Mouse (Mus musculus): Measurements from ENCODE around the gene Gm10061. TPM values are rescaled to one million over a fixed set of nuclear protein-coding genes. Genes with fewer than 3 reads are reported as not detected.
"Not testable (repeated sequence)": the region's sequence is repeated elsewhere in the genome, so short reads cannot be mapped to it uniquely, and the experiment has no call there.

The Gm10061 gene
- not detected in 2 replicates for polyA plus RNA-seq (2014; fragmentation: Nextera tagmentation; extraction: Ambion mirVana)

DNA sequence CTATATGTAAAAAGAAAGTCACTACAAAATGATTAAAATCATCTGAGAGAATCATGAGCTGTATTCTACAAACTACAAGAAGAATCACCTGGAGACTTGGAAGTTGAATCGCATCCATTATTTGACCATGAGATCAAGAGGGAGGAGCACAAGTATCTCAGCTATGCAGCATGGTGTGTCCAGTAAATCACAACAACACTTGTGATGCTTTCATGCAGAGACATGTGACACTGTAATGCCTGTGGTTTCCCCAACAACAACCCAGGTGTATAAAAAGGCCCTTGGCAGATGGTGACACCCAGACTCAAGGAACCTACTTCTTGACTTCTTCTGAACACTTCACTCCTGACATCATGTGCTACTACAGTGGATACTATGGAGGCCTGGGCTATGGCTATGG is at the start of gene Gm10061:
Gene Gm10061 (plus strand): TSS at position 301 of the 400 bp plus-strand sequence.
- Histone ChIP-seq H3K4me3 (ENCODE audit: low read depth, low read length) (no peak within 1 kb of the TSS), H3K9ac (no peak within 1 kb of the TSS), H3K4me2 (no peak within 1 kb of the TSS), H3K9me3 (ENCODE audit: low read depth, low read length) (no peaks in the 10 kb centered on the region), H3K4me1 (ENCODE audit: insufficient read depth) (no peaks in the 10 kb centered on the region), H3K27me3 (ENCODE audit: insufficient read depth, low read length) (no peaks in the 10 kb centered on the region), H3K36me3 (ENCODE audit: insufficient read depth) (no peaks in the 10 kb centered on the region), H3K27ac (ENCODE audit: low read depth) (no peak within 1 kb of the TSS)
- TF ChIP-seq CTCF (IDR thresholded peaks at IDR 0.05; ENCODE audit: low read depth) = no peak
- no peak for ATAC-seq (ENCODE audit: insufficient read depth)
- DNase-seq = no peak
- WGBS = 90% methylated on average over 1 of the region's 1 CpGs

- no peak for ATAC-seq (ENCODE audit: insufficient read depth)
- DNase-seq = no peak
Observed at GRCm38 (mm10) chr16:89140551-89140950, 10.3 kb upstream of the Gm10061 start, which contains the start of gene Gm6358. TSS of gene Gm6358 (plus strand) at chr16:89140851.

DNA sequence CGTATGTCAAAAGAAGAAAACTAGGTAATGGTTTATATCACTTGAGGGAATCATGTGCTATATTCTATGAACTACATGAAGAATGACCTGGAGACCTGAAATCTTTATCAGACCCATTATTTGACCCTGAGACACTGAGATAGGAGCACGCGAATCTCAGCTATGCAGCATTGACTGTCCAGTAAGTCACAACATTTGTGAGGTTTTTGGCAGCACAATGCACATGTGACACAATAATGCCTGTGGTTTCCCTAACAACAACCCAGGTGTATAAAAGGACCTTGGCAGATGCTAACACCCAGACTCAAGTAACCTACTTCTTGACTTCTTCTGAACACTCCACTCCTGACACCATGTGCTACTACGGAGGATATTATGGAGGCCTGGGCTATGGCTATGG is 6.8 kb downstream of the Gm10061 start, which contains the start of gene Gm9789:
Gene Gm9789 (plus strand): TSS at position 301 of the 400 bp plus-strand sequence.
- no peak within 1 kb of the TSS for H3K4me2 ChIP-seq
- WGBS = 83% methylated on average over 4 of the region's 4 CpGs
- no peak within 1 kb of the TSS for H3K27ac ChIP-seq (ENCODE audit: low read depth)
- no peaks in the 10 kb centered on the region for H3K27me3 ChIP-seq (ENCODE audit: insufficient read depth, low read length)
- ATAC-seq (ENCODE audit: insufficient read depth) = no peak
- H3K9ac ChIP-seq = no peak within 1 kb of the TSS
- H3K36me3 ChIP-seq (ENCODE audit: insufficient read depth) = no peaks in the 10 kb centered on the region
- no peaks in the 10 kb centered on the region for H3K4me1 ChIP-seq (ENCODE audit: insufficient read depth)
- no peak within 1 kb of the TSS for H3K4me3 ChIP-seq (ENCODE audit: low read depth, low read length)
- no peak for TF ChIP-seq CTCF (IDR thresholded peaks at IDR 0.05; ENCODE audit: low read depth)
- no peaks in the 10 kb centered on the region for H3K9me3 ChIP-seq (ENCODE audit: low read depth, low read length)
- no peak for DNase-seq

More at GRCm38 (mm10) chr16:89140551-89140950, 10.3 kb upstream of the Gm10061 start, which contains the start of gene Gm6358:
- no peak for TF ChIP-seq CTCF (IDR thresholded peaks at IDR 0.05; ENCODE audit: low read depth)
- H3K4me2 ChIP-seq = no peak within 1 kb of the TSS
- no peak within 1 kb of the TSS for H3K9ac ChIP-seq
- H3K27ac ChIP-seq (ENCODE audit: low read depth) = no peak within 1 kb of the TSS
- H3K4me1 ChIP-seq (ENCODE audit: insufficient read depth) = no peaks in the 10 kb centered on the region
- WGBS = 92% methylated on average over 1 of the region's 1 CpGs
- H3K36me3 ChIP-seq (ENCODE audit: insufficient read depth) = no peaks in the 10 kb centered on the region
- H3K27me3 ChIP-seq (ENCODE audit: insufficient read depth, low read length) = no peaks in the 10 kb centered on the region
- no peak within 1 kb of the TSS for H3K4me3 ChIP-seq (ENCODE audit: low read depth, low read length)
- H3K9me3 ChIP-seq (ENCODE audit: low read depth, low read length) = no peaks in the 10 kb centered on the region

DNA sequence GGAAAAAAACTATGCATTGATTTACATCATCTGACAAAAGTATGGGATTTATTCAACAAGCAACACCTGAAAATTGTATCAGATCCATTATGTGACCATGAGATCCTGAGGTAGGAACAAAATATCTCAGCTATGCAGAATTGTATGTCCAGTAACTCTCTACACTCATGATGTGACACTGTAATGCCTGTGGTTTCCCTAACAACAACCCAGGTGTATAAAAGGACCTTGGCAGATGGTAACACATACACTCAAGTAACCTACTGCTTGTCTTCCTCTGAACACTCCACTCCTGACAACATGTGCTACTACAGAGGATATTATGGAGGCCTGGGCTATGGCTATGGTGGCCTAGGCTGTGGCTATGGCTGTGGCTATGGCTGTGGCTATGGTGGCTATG is 18.3 kb downstream of the Gm10061 start, which contains the start of gene Gm7735:
Gene Gm7735 (plus strand): TSS at position 301 of the 400 bp plus-strand sequence.
- not testable (repeated sequence) for DNase-seq; H3K9ac ChIP-seq; H3K4me3 ChIP-seq (ENCODE audit: low read depth, low read length); ATAC-seq (ENCODE audit: insufficient read depth); H3K4me2 ChIP-seq; H3K27ac ChIP-seq (ENCODE audit: low read depth); H3K9me3 ChIP-seq (ENCODE audit: low read depth, low read length); H3K4me1 ChIP-seq (ENCODE audit: insufficient read depth); H3K27me3 ChIP-seq (ENCODE audit: insufficient read depth, low read length); H3K36me3 ChIP-seq (ENCODE audit: insufficient read depth)

GRCm38 (mm10) chr16:89174435-89174834 is 23.5 kb downstream of the Gm10061 start, which contains the start of gene 1110057P08Rik:
TSS of gene 1110057P08Rik (plus strand) at chr16:89174735.
- H3K4me3 ChIP-seq (ENCODE audit: low read depth, low read length) = no peak within 1 kb of the TSS
- H3K9me3 ChIP-seq (ENCODE audit: low read depth, low read length) = no peaks in the 10 kb centered on the region
- WGBS = 71% methylated on average over 2 of the region's 2 CpGs
- H3K9ac ChIP-seq = no peak within 1 kb of the TSS
- no peak for DNase-seq
- H3K36me3 ChIP-seq (ENCODE audit: insufficient read depth) = no peaks in the 10 kb centered on the region
- ATAC-seq (ENCODE audit: insufficient read depth) = no peak
- no peak within 1 kb of the TSS for H3K27ac ChIP-seq (ENCODE audit: low read depth)
- TF ChIP-seq CTCF (IDR thresholded peaks at IDR 0.05; ENCODE audit: low read depth) = no peak
- no peak within 1 kb of the TSS for H3K4me2 ChIP-seq
- no peaks in the 10 kb centered on the region for H3K27me3 ChIP-seq (ENCODE audit: insufficient read depth, low read length)
- H3K4me1 ChIP-seq (ENCODE audit: insufficient read depth) = no peaks in the 10 kb centered on the region

GRCm38 (mm10) chr16:89188621-89189020 is 37.7 kb downstream of the Gm10061 start:
- Histone ChIP-seq H3K27me3 (ENCODE audit: insufficient read depth, low read length) (no peaks in the 10 kb centered on the region), H3K4me1 (ENCODE audit: insufficient read depth) (no peaks in the 10 kb centered on the region), H3K36me3 (ENCODE audit: insufficient read depth) (no peaks in the 10 kb centered on the region), H3K4me3 (ENCODE audit: low read depth, low read length) (no peak overlapping the region), H3K9ac (no peak overlapping the region), H3K27ac (ENCODE audit: low read depth) (no peak overlapping the region), H3K9me3 (ENCODE audit: low read depth, low read length) (no peaks in the 10 kb centered on the region), H3K4me2 (no peak overlapping the region)
- ATAC-seq (ENCODE audit: insufficient read depth) = no peak
- 81% methylated on average over 4 of the region's 4 CpGs for WGBS
- DNase-seq = no peak
- TF ChIP-seq CTCF (IDR thresholded peaks at IDR 0.05; ENCODE audit: low read depth) = no peak

Other genes with a start within 250 kb of the Gm10061 start
- gene Krtap19-9b, start 218.8 kb upstream of the Gm10061 start, polyA plus RNA-seq (2014; fragmentation: Nextera tagmentation; extraction: Ambion mirVana) = not detected in 2 replicates
- not detected in 2 replicates for gene Krtap16-3, start 188.2 kb upstream of the Gm10061 start, polyA plus RNA-seq (2014; fragmentation: Nextera tagmentation; extraction: Ambion mirVana)
- not detected in 2 replicates for gene Krtap22-2, start 140.3 kb upstream of the Gm10061 start, polyA plus RNA-seq (2014; fragmentation: Nextera tagmentation; extraction: Ambion mirVana)
- gene Gm10229, start 135.8 kb upstream of the Gm10061 start, polyA plus RNA-seq (2014; fragmentation: Nextera tagmentation; extraction: Ambion mirVana) = not detected in 2 replicates
- gene Krtap6-1, start 119.4 kb upstream of the Gm10061 start, polyA plus RNA-seq (2014; fragmentation: Nextera tagmentation; extraction: Ambion mirVana) = not detected in 2 replicates
- gene Gm10228, start 109.6 kb upstream of the Gm10061 start, polyA plus RNA-seq (2014; fragmentation: Nextera tagmentation; extraction: Ambion mirVana) = not detected in 2 replicates
- not detected in 2 replicates for gene Krtap6-5, start 103.2 kb upstream of the Gm10061 start, polyA plus RNA-seq (2014; fragmentation: Nextera tagmentation; extraction: Ambion mirVana)
- not detected in 2 replicates for gene 1110025L11Rik, start 87.1 kb upstream of the Gm10061 start, polyA plus RNA-seq (2014; fragmentation: Nextera tagmentation; extraction: Ambion mirVana)
- gene Krtap6-3, start 67.1 kb upstream of the Gm10061 start, polyA plus RNA-seq (2014; fragmentation: Nextera tagmentation; extraction: Ambion mirVana) = not detected in 2 replicates
- not detected in 2 replicates for gene Gm6358, start 10.2 kb upstream of the Gm10061 start, polyA plus RNA-seq (2014; fragmentation: Nextera tagmentation; extraction: Ambion mirVana)
- not detected in 2 replicates for gene Gm9789, start 6.9 kb downstream of the Gm10061 start, polyA plus RNA-seq (2014; fragmentation: Nextera tagmentation; extraction: Ambion mirVana)
- gene Gm7735, start 18.4 kb downstream of the Gm10061 start, polyA plus RNA-seq (2014; fragmentation: Nextera tagmentation; extraction: Ambion mirVana) = not detected in 2 replicates
- not detected in 2 replicates for gene 1110057P08Rik, start 23.6 kb downstream of the Gm10061 start, polyA plus RNA-seq (2014; fragmentation: Nextera tagmentation; extraction: Ambion mirVana)
- not detected in 2 replicates for gene Krtap20-2, start 54.8 kb downstream of the Gm10061 start, polyA plus RNA-seq (2014; fragmentation: Nextera tagmentation; extraction: Ambion mirVana)